8 mouse cellular contexts compared by ENCODE assay signal in the genomic region with DNA sequence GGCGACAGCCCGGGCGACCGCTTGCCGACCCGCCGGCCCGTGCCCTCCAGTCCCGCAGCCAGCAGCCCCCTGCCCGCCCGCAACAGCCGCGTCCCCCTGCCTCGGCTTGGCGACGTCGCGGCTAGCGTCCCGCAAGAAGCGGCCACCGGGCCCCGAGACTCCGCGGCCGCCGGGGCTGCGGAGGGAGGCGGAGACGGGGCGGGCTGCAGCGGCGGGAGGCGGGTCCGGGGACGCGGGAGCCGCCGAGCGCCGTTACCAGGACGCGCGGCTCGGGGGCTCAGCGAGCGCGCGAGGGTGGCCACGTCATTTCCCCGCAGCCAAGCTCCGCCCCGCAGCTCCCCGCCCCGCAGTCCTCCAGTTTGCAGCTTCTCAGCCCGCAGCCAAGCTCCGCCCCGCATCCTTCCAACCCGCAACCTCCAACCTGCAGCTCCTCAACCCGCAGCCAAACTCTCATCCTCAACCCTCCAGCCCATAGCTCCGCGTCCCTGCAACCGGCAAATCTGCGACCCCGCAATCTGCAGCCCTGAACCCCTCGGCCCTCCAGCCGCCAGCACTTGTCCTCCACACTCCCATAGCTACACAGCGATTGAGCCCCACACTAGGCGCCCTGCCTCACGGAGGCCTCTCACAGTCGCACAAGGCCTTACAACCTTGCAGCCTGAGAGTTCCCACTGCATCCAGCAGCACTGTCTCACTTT. TPM values are rescaled to one million over a fixed set of nuclear protein-coding genes. Genes with fewer than 3 reads are reported as not detected.
DNase-seq lines count a peak whose midpoint lies in the region; TF ChIP-seq lines count a peak whose summit lies in the region.

A gene (minus strand): TSS at position 169 of the 698 bp plus-strand sequence.

- TF ChIP-seq POLR2A in cortical plate, adult 2 months (IDR thresholded peaks at IDR 0.05; ENCODE audit: extremely low read depth, insufficient read depth, low read length) = peak; percentile 80

- DNase-seq in adrenal gland, adult 2 months = peak; percentile 83
- DNase-seq in gastrocnemius, postnatal 14 days = peak; percentile 69
- DNase-seq in induced T-regulatory cell, adult 2 months (ENCODE audit: low read depth) = peak; percentile 8
- peak; percentile 79 to 88 for DNase-seq in left cerebral cortex, adult 8-10 months (ENCODE audit: low spot score in 2 of 2)
- DNase-seq in lung, postnatal 4 days = peak; percentile 65 to 79
- DNase-seq in right cerebral cortex, adult 2 months (ENCODE audit: low spot score in 2 of 2) = peak; percentile 87
- no peak for DNase-seq in MN1 (ENCODE audit: low spot score)

- intact Hi-C loops in gastrocnemius, postnatal 14 days (cut with DNase I; ENCODE audit: low total_unique reads) = no loop called here

- peak within 1 kb of the TSS; percentile 77; the same call in 1 of the 2 replicates for H3K27ac ChIP-seq in cortical plate, adult 2 months (ENCODE audit: insufficient read depth, low read length)

- TF ChIP-seq CTCF in cortical plate, adult 2 months (IDR thresholded peaks at IDR 0.05; ENCODE audit: extremely low read depth, insufficient read depth, low read length) = no peak

- H3K4me1 ChIP-seq in cortical plate, adult 2 months (ENCODE audit: control insufficient read depth, insufficient read depth, low read length) = no peaks in the 10 kb centered on the region; the same call in 1 of the 2 replicates

- H3K4me3 ChIP-seq in cortical plate, adult 2 months (ENCODE audit: insufficient read depth, low read length) = peak within 1 kb of the TSS; percentile 67

RNA-seq across cellular contexts. Expression of the gene that starts here (rescaled TPM):
- total RNA-seq in adrenal gland, adult 2 months (2021) = 1 to 10 TPM; 2.6 to 2.9 TPM
- 0.35 and 0.42 TPM in 2 replicates for polyA plus RNA-seq in adrenal gland, adult 2 months (2012; rRNA removed)
- polyA plus RNA-seq in cortical plate, adult 2 months (2012; rRNA removed) = 16.0 and 16.7 TPM in 2 replicates
- under 1 TPM; 0.70 to 0.80 TPM for total RNA-seq in gastrocnemius, postnatal 14 days (2021)
- 10 to 100 TPM; 30.3 to 32.8 (median 30.8) TPM for total RNA-seq in left cerebral cortex, adult 8-10 months (2022)

Comparison
In these comparisons a context has a peak if more than half of its experiments do, and no peak if none do; other contexts are left out.
1. RNA of the gene that starts here (total RNA-seq): 30.3 to 32.8 TPM in left cerebral cortex, adult 8-10 months; 2.6 to 2.9 TPM in adrenal gland, adult 2 months and 0.70 to 0.80 TPM in gastrocnemius, postnatal 14 days; every median in the first group is over 4 times any median in the second.
2. RNA of the gene that starts here (polyA plus RNA-seq): 16.0 to 16.7 TPM in cortical plate, adult 2 months; 0.35 to 0.42 TPM in adrenal gland, adult 2 months; every median in the first group is over 10 times any median in the second.
3. Peak in DNase-seq in gastrocnemius, postnatal 14 days; RNA of the gene not detected or under 1 TPM.